Mouse (Mus musculus): ENCODE measurements around the gene C2cd5.

DNA sequence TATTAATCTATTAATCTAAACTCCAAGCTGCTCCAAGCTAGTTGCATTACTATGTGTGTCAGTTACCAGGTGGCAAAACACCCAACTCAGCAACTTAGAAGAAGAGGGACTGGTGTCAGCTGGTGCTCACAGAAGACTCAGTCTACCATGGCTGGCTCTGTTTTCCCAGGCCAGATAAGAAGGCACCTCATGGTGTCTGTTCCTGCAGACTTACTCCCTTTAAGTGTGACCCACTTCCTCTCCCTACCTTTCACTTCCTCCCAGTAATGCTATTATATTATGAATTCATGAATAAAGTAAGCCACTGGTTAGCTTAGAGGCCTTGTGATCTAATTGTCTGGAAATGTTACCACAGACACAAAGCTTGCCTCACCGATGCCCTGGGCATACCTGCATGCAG, 132.5 kb downstream of the C2cd5 start:
- TF ChIP-seq CTCF (IDR thresholded peaks at IDR 0.05; ENCODE audit: extremely low read depth, insufficient read depth, insufficient read length, insufficient replicate concordance): no peak
- no peak for TF ChIP-seq POLR2A (IDR thresholded peaks at IDR 0.05; ENCODE audit: low read depth, low read length)

Data from spleen, adult 2 months (tissue).